Mouse (Mus musculus) ES-Bruce4 (cell line): Measurements from ENCODE around the gene Tmem120b. TPM values are rescaled to one million over a fixed set of nuclear protein-coding genes. Genes with fewer than 3 reads are reported as not detected.

Source experiments
- H3K27ac ChIP-seq: 2 replicates; pipeline ENCODE4 v1.5.1; 2012; ENCODE audit warnings: low read length, inconsistent platforms; ENCODE audit not compliant: insufficient read depth
- H3K27me3 ChIP-seq: 2 replicates; pipeline ENCODE4 v1.6.1; 2012; ENCODE audit warnings: mild to moderate bottlenecking, low read length, inconsistent platforms; ENCODE audit not compliant: control insufficient read depth, poor library complexity, insufficient read depth, severe bottlenecking
- H3K36me3 ChIP-seq: 2 replicates; pipeline ENCODE4 v1.6.1; 2012; ENCODE audit warnings: inconsistent platforms, mild to moderate bottlenecking, low read length, moderate library complexity; ENCODE audit not compliant: control insufficient read depth, poor library complexity, insufficient read depth, severe bottlenecking
- H3K4me1 ChIP-seq: one replicate; pipeline ENCODE4 v1.8.1; 2011; ENCODE audit warnings: low read length; ENCODE audit not compliant: control insufficient read depth, insufficient read depth
- H3K4me3 ChIP-seq: 2 replicates; pipeline ENCODE4 v1.5.1; 2011; ENCODE audit warnings: low read depth, mild to moderate bottlenecking, low read length
- H3K9ac ChIP-seq: 2 replicates; pipeline ENCODE4 v1.6.1; 2012; ENCODE audit warnings: low read depth, mild to moderate bottlenecking, inconsistent platforms; ENCODE audit not compliant: poor library complexity, severe bottlenecking
- H3K9me3 ChIP-seq: replicated peaks from 2 replicates; pipeline ENCODE4 v1.6.1; 2012; ENCODE audit warnings: mild to moderate bottlenecking, low read length, inconsistent platforms; ENCODE audit not compliant: control insufficient read depth, poor library complexity, insufficient read depth, severe bottlenecking
- CTCF ChIP-seq: IDR thresholded peaks from one replicate; pipeline ENCODE4 v1.8.1; 2011; ENCODE audit warnings: low read depth, low read length
- EP300 ChIP-seq: IDR thresholded peaks from 2 replicates; pipeline ENCODE4 v1.6.1; 2011; ENCODE audit warnings: low read depth, low read length; ENCODE audit not compliant: insufficient read depth
- POLR2A ChIP-seq: IDR thresholded peaks from one replicate; pipeline ENCODE4 v1.8.1; 2011; ENCODE audit warnings: low read length; ENCODE audit not compliant: insufficient read depth
- polyA plus RNA-seq: library from polyadenylated mRNA; stranded (reverse); fragments of >200 nt; gene quantifications from 2 replicates; pipeline ENCODE4 v1.2.4, GENCODE M21; 2011; ENCODE audit warnings: low read depth; ENCODE audit not compliant: missing spikeins, insufficient read depth, insufficient read length

Tmem120b gene
- polyA plus RNA-seq, 1 experiment = 8.9 TPM

DNA sequence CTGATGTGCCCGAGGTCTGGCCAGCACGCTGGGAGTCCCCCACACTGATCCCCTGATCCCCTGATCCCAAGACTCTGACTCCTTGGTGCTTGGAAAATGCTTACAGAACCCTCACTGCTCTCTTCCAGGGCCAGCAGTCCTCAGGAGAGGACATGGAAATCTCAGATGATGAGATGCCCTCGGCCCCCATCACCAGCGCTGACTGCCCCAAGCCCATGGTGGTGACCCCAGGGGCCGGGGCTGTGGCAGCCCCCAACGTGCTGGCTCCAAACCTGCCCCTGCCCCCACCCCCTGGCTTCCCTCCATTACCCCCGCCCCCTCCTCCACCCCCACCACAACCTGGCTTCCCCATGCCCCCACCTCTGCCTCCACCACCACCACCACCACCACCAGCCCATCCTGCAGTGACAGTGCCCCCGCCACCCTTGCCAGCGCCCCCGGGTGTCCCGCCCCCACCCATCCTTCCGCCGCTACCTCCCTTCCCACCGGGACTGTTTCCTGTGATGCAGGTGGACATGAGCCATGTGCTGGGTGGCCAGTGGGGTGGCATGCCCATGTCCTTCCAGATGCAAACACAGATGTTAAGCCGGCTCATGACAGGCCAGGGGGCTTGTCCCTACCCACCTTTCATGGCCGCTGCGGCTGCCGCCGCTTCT is 83.6 kb downstream of the Tmem120b start:
- Histone ChIP-seq H3K27ac (peak overlapping the region; percentile 24; the same call in 1 of the 2 replicates), H3K4me3 (peak overlapping the region; percentile 69; the same call in 1 of the 2 replicates), H3K4me1 (peaks cover 5% of the 10 kb centered on the region)

DNA sequence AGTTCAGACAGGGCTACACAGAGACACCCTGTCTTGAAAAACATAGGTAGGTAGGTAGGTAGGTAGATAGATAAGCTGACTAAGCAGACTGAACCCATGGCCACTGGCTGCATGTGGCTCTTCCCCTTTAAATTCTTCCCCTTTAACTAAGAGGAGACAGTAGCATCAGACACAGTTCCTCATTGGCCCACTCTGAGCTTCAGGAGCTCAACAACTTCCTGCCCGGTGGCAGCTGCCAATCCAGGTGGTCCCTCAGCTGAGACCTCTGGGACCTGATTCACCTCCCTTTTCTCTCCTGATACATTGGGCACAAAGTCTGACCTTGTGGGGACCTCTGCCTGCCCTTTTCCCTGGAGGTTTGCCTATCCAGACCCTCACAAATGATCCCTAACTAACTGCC is 84.7 kb downstream of the Tmem120b start:
- H3K36me3 ChIP-seq = peaks cover 4% of the 10 kb centered on the region; the same call in 1 of the 2 replicates
- no peak overlapping the region for H3K9ac ChIP-seq
- no peak overlapping the region for H3K27ac ChIP-seq
- no peak for TF ChIP-seq POLR2A
- TF ChIP-seq CTCF = no peak
- no peak for TF ChIP-seq EP300
- H3K4me1 ChIP-seq = peaks cover 5% of the 10 kb centered on the region
- no peaks in the 10 kb centered on the region for H3K9me3 ChIP-seq
- H3K27me3 ChIP-seq = no peaks in the 10 kb centered on the region
- no peak overlapping the region for H3K4me3 ChIP-seq

More for the DNA sequence above, 83.6 kb downstream of the Tmem120b start:
- Histone ChIP-seq H3K27me3 (no peaks in the 10 kb centered on the region), H3K36me3 (peaks cover 4% of the 10 kb centered on the region; the same call in 1 of the 2 replicates), H3K9ac (no peak overlapping the region), H3K9me3 (no peaks in the 10 kb centered on the region)
- no peak for TF ChIP-seq CTCF
- no peak for TF ChIP-seq POLR2A
- TF ChIP-seq EP300 = no peak

DNA sequence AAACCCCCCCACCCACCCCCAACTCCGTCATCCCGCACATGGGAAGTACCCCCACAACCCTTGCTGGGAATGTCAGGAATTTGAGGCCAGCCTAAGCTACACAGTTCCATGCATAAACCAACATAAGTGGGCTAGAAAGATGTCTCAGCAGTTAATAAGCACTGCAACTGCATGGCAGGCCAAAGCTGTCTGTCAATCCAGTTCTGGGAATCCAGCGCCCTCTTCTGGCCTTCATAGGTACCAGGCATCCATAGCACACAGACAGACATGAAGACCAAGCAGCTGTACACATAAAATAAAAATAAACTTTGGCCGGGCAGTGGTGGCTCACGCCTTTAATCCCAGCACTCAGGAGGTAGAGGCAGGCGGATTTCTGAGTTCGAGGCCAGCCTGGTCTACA is 87.2 kb downstream of the Tmem120b start:
- Histone ChIP-seq H3K4me3 (no peak overlapping the region), H3K36me3 (peaks cover 9% of the 10 kb centered on the region), H3K4me1 (peaks cover 4% of the 10 kb centered on the region), H3K27me3 (no peaks in the 10 kb centered on the region), H3K9ac (no peak overlapping the region), H3K27ac (no peak overlapping the region), H3K9me3 (no peaks in the 10 kb centered on the region)
- TF ChIP-seq CTCF (peak; percentile 76), EP300 (no peak)

- H3K27me3 ChIP-seq = no peaks in the 10 kb centered on the region
- peaks cover 4% of the 10 kb centered on the region for H3K4me1 ChIP-seq
- no peaks in the 10 kb centered on the region for H3K9me3 ChIP-seq
- no peak overlapping the region for H3K27ac ChIP-seq
- no peak overlapping the region for H3K4me3 ChIP-seq
- H3K9ac ChIP-seq = no peak overlapping the region
- TF ChIP-seq EP300 (0 out of 2 replicates have a peak, but pooled peaks have one; percentile 6), CTCF (peak; percentile 92), POLR2A (no peak)
- peaks cover 9% of the 10 kb centered on the region for H3K36me3 ChIP-seq
Observed at GRCm38 (mm10) chr5:123156763-123157162, 88.5 kb downstream of the Tmem120b start.

DNA sequence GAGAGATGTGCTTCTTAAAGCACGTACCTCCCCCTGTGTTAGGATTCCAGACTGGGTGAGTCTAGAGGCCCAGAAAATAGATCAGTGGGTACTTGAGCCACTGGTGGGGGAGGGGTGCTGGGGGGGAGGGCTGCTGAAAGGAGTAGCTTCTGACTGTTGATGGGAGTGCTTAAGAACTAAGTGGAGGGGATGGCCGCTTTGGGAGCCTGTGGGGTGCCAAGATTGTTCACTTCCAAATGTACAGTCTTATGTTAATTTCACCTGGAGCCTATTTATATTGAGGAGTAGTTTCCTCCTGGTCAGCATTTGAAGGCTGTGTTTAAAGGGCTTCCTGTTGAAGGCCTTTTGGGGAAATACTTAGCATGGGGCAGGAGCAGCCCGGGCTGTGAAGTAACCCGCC is 89.8 kb downstream of the Tmem120b start:
- Histone ChIP-seq H3K9ac (no peak overlapping the region), H3K9me3 (no peaks in the 10 kb centered on the region), H3K27ac (no peak overlapping the region), H3K36me3 (peaks cover 5% of the 10 kb centered on the region), H3K27me3 (no peaks in the 10 kb centered on the region), H3K4me1 (peaks cover 4% of the 10 kb centered on the region), H3K4me3 (no peak overlapping the region)
- TF ChIP-seq EP300 (peak; percentile 91), POLR2A (no peak)

GRCm38 (mm10) chr5:123159446-123159845 is 91.2 kb downstream of the Tmem120b start:
- no peak overlapping the region for H3K9ac ChIP-seq
- H3K4me3 ChIP-seq = no peak overlapping the region
- no peak overlapping the region for H3K27ac ChIP-seq
- peaks cover 4% of the 10 kb centered on the region for H3K4me1 ChIP-seq
- H3K36me3 ChIP-seq = peaks cover 10% of the 10 kb centered on the region
- H3K9me3 ChIP-seq = no peaks in the 10 kb centered on the region
- TF ChIP-seq POLR2A (no peak), EP300 (no peak), CTCF (no peak)
- no peaks in the 10 kb centered on the region for H3K27me3 ChIP-seq
